Mouse (Mus musculus) lung, postnatal 0 days (tissue): ENCODE results near the gene Apba1.

Source experiments
- CTCF ChIP-seq: IDR thresholded peaks from 2 replicates; pipeline ENCODE4 v1.5.1; 2016; ENCODE audit warnings: antibody characterized with exemption, mild to moderate bottlenecking
- EP300 ChIP-seq: IDR thresholded peaks from 2 replicates; pipeline ENCODE4 v1.6.1; 2016; ENCODE audit warnings: antibody characterized with exemption, mild to moderate bottlenecking, control low read depth

DNA sequence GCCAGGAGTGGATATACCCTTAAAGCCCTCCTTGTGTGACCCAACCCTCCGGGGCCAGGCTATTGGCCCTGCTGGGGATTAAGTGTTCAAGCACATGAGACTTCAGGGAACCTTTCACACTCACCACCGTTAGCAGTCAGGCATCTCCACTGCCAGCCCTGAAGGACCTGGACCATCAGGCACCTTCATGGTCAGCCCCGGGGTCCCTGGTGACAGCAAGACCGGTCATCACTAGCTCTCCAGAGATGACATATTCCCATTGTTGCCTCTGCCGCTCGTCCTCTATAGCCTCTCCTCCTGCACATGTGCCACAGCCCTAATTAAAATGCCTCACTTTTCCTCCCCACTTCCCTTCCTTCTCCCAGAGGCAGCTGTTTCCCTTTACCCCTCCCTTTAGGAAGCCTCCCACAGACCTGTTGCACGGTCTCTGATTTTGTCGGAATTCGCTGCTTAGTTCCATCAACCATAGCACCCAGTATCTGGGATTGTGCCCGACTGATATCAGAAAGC lies 205.8 kb downstream of the Apba1 start:
- TF ChIP-seq EP300 (no peak), CTCF (no peak)
